Mouse (Mus musculus): ENCODE data around the gene Cryz. TPM values are rescaled to one million over a fixed set of nuclear protein-coding genes. Genes with fewer than 3 reads are reported as not detected.
A peak's percentile ranks its signal among the peaks of the same experiment; 100 is the strongest.
"Not testable (repeated sequence)": the region's sequence is repeated elsewhere in the genome, so short reads cannot be mapped to it uniquely, and the experiment has no call there.

The Cryz gene
- total and polyA plus RNA-seq, 3 experiments = 10.7 to 21.6 TPM; not detected in 1

DNA sequence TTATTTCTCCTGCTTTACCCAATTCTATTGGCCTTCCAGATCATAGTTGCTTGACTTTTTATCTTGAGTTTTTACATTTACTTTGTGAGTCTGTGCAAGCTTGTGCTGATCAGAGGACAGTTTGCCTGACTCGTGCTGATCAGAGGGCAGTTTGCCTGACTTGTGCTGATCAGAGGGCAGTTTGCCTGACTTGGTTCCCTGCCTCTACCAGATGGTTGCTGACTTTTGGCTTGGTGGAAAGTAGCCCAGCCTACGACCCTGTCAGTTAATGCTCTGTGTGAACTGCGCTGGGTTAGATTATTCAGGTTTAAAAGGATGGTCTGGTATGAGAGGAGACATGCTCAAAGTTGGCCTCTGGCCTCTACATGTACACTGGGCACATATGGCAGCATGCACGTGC, 19.6 kb downstream of the Cryz start:
- no peaks in the 10 kb centered on the region; a peak in 1 of 4 replicates for H3K36me3 ChIP-seq (ENCODE audit: control insufficient read depth in 1 of 2, insufficient read depth in 2 of 2, low read length in 2 of 2)
- no peak overlapping the region for H3K27ac ChIP-seq (ENCODE audit: control insufficient read depth, low read depth, low read length)
- H3K4me3 ChIP-seq (ENCODE audit: control insufficient read depth in 1 of 2, insufficient read depth in 1 of 2, low read depth in 2 of 2, low read length in 2 of 2) = no peak overlapping the region
- H3K4me1 ChIP-seq (ENCODE audit: control insufficient read depth in 1 of 2, insufficient read depth in 2 of 2, low read length in 2 of 2) = no peaks in the 10 kb centered on the region
- no peak for TF ChIP-seq EP300 (IDR thresholded peaks at IDR 0.05; ENCODE audit: low read depth in 1 of 2, low read length in 2 of 2)
- no peak for TF ChIP-seq TBP (IDR thresholded peaks at IDR 0.05; ENCODE audit: low read depth, low read length)
- no peak for TF ChIP-seq TAL1 (IDR thresholded peaks at IDR 0.05; ENCODE audit: low read length)
- TF ChIP-seq CTCF (IDR thresholded peaks at IDR 0.05 in 2 of 3, conservative IDR thresholded peaks at IDR 0.05 in 1 of 3; ENCODE audit: control insufficient read depth in 1 of 3, insufficient read depth in 1 of 3, low read depth in 2 of 3, low read length in 3 of 3, poor library complexity in 1 of 3, severe bottlenecking in 1 of 3) = no peak
- TF ChIP-seq USF2 (IDR thresholded peaks at IDR 0.05; ENCODE audit: borderline replicate concordance in 1 of 2, insufficient read depth in 1 of 2, low read depth in 1 of 2, low read length in 2 of 2) = no peak
- TF ChIP-seq ZMIZ1 (IDR thresholded peaks at IDR 0.05; ENCODE audit: low read depth, low read length) = no peak
- no peak for TF ChIP-seq MXI1 (IDR thresholded peaks at IDR 0.05; ENCODE audit: low read depth, low read length)
- no peak for TF ChIP-seq MYC (IDR thresholded peaks at IDR 0.05; ENCODE audit: low read depth, low read length)
- no peak for TF ChIP-seq E2F4 (IDR thresholded peaks at IDR 0.05; ENCODE audit: borderline replicate concordance, low read depth, low read length)
- TF ChIP-seq POLR2AphosphoS2 (IDR thresholded peaks at IDR 0.05; ENCODE audit: low read length) = no peak
- TF ChIP-seq CHD1 (IDR thresholded peaks at IDR 0.05; ENCODE audit: low read depth, low read length) = no peak
- no peak for TF ChIP-seq ELF1 (IDR thresholded peaks at IDR 0.05; ENCODE audit: low read depth, low read length)
- no peak for TF ChIP-seq MYB (IDR thresholded peaks at IDR 0.05; ENCODE audit: low read depth, low read length)
- no peak for TF ChIP-seq MAZ (IDR thresholded peaks at IDR 0.05; ENCODE audit: low read depth, low read length)
- TF ChIP-seq ZKSCAN1 (IDR thresholded peaks at IDR 0.05; ENCODE audit: low read depth, low read length) = no peak
- no peak for TF ChIP-seq GATA1 (IDR thresholded peaks at IDR 0.05; ENCODE audit: low read depth, low read length)
- no peak for TF ChIP-seq POLR2AphosphoS5 (IDR thresholded peaks at IDR 0.05; ENCODE audit: borderline replicate concordance, low read depth, low read length)
- no peak overlapping the region for H3K9ac ChIP-seq (ENCODE audit: control insufficient read depth, low read depth, low read length, poor library complexity, severe bottlenecking)
- H3K27me3 ChIP-seq (ENCODE audit: control insufficient read depth in 1 of 2, insufficient read depth in 2 of 2, low read length in 2 of 2) = no peaks in the 10 kb centered on the region
- no peaks in the 10 kb centered on the region for H3K9me3 ChIP-seq (replicated peaks; ENCODE audit: insufficient read depth, low read length)
- H3K79me2 ChIP-seq (ENCODE audit: control insufficient read depth, insufficient read depth, low read length, poor library complexity) = no peaks in the 10 kb centered on the region
- no peak for DNase-seq (ENCODE audit: low read depth, low spot score)

DNA sequence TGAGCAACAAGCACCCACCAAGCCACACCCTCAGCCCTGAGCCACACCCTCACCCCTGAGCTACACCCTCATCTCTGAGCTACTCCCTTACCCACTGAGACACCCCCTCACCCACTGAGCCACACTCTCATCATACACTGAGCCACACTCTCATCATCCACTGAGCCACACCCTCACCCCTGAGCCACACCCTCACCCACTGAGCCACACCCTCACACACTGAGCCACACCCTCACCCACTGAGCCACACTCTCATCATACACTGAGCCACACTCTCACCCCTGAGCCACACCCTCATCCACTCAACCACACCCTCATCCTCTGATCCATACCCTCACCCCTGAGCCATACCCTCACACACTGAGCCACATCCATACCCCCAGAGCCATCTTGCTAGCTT, 31.8 kb downstream of the Cryz start:
- Histone ChIP-seq H3K36me3 (ENCODE audit: control insufficient read depth in 1 of 2, insufficient read depth in 2 of 2, low read length in 2 of 2) (no peaks in the 10 kb centered on the region), H3K4me1 (ENCODE audit: control insufficient read depth in 1 of 2, insufficient read depth in 2 of 2, low read length in 2 of 2) (no peaks in the 10 kb centered on the region), H3K27me3 (ENCODE audit: control insufficient read depth in 1 of 2, insufficient read depth in 2 of 2, low read length in 2 of 2) (no peaks in the 10 kb centered on the region), H3K9ac (ENCODE audit: control insufficient read depth, low read depth, low read length, poor library complexity, severe bottlenecking) (no peak overlapping the region), H3K9me3 (replicated peaks; ENCODE audit: insufficient read depth, low read length) (no peaks in the 10 kb centered on the region), H3K4me3 (ENCODE audit: control insufficient read depth in 1 of 2, insufficient read depth in 1 of 2, low read depth in 2 of 2, low read length in 2 of 2) (no peak overlapping the region), H3K79me2 (ENCODE audit: control insufficient read depth, insufficient read depth, low read length, poor library complexity) (no peaks in the 10 kb centered on the region), H3K27ac (ENCODE audit: control insufficient read depth, low read depth, low read length) (no peak overlapping the region)
- peak; percentile 30 for DNase-seq (ENCODE audit: low read depth, low spot score)
- TF ChIP-seq TCF12 (IDR thresholded peaks at IDR 0.05; ENCODE audit: low read depth, low read length) (no peak), GATA1 (IDR thresholded peaks at IDR 0.05; ENCODE audit: low read depth, low read length) (no peak), POLR2AphosphoS5 (IDR thresholded peaks at IDR 0.05; ENCODE audit: borderline replicate concordance, low read depth, low read length) (no peak), ZC3H11A (IDR thresholded peaks at IDR 0.05; ENCODE audit: low read depth, low read length) (no peak), MEF2A (IDR thresholded peaks at IDR 0.05; ENCODE audit: extremely low read depth, insufficient replicate concordance, low read depth, low read length, poor library complexity, severe bottlenecking) (no peak), TBP (IDR thresholded peaks at IDR 0.05; ENCODE audit: low read depth, low read length) (no peak), USF2 (IDR thresholded peaks at IDR 0.05; ENCODE audit: borderline replicate concordance in 1 of 2, insufficient read depth in 1 of 2, low read depth in 1 of 2, low read length in 2 of 2) (no peak), E2F4 (IDR thresholded peaks at IDR 0.05; ENCODE audit: borderline replicate concordance, low read depth, low read length) (no peak), MYB (IDR thresholded peaks at IDR 0.05; ENCODE audit: low read depth, low read length) (no peak), MAZ (IDR thresholded peaks at IDR 0.05; ENCODE audit: low read depth, low read length) (no peak), USF1 (IDR thresholded peaks at IDR 0.05; ENCODE audit: low read depth, low read length) (no peak), POLR2A (IDR thresholded peaks at IDR 0.05; ENCODE audit: control insufficient read depth in 1 of 2, insufficient read depth in 1 of 2, low read depth in 1 of 2, low read length in 2 of 2, poor library complexity in 1 of 2) (no peak), MAFK (IDR thresholded peaks at IDR 0.05; ENCODE audit: borderline replicate concordance, low read depth, low read length) (no peak), SMC3 (IDR thresholded peaks at IDR 0.05; ENCODE audit: low read depth, low read length) (no peak)

DNA sequence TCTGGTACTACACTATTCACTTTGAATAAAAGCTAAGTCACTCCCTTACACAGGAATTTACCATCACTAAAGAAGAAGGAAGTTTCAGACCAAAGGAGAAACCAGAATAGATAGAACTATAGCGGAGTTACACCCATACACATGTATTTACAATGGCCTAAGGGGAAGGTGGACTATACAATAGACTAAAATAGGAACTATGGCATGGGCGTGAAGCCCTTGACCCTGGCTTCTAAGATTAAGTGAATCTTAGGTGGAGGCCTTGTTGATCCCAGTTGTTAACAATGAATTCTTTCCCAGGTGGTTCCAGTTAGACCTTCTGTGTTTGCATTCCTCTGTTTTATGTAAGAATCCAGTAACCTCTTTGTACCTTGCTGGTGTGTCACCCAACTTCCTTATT, 34.8 kb downstream of the Cryz start:
- not testable (repeated sequence) for H3K36me3 ChIP-seq (ENCODE audit: control insufficient read depth in 1 of 2, insufficient read depth in 2 of 2, low read length in 2 of 2); H3K9ac ChIP-seq (ENCODE audit: control insufficient read depth, low read depth, low read length, poor library complexity, severe bottlenecking); H3K4me3 ChIP-seq (ENCODE audit: control insufficient read depth in 1 of 2, insufficient read depth in 1 of 2, low read depth in 2 of 2, low read length in 2 of 2); H3K9me3 ChIP-seq (replicated peaks; ENCODE audit: insufficient read depth, low read length); DNase-seq (ENCODE audit: low read depth, low spot score); H3K27me3 ChIP-seq (ENCODE audit: control insufficient read depth in 1 of 2, insufficient read depth in 2 of 2, low read length in 2 of 2); H3K4me1 ChIP-seq (ENCODE audit: control insufficient read depth in 1 of 2, insufficient read depth in 2 of 2, low read length in 2 of 2); H3K79me2 ChIP-seq (ENCODE audit: control insufficient read depth, insufficient read depth, low read length, poor library complexity); H3K27ac ChIP-seq (ENCODE audit: control insufficient read depth, low read depth, low read length)

Measured in MEL (cell line).